Mouse (Mus musculus) lung, postnatal 0 days (tissue): ENCODE measurements at regions not wholly inside any gene's neighbourhood (a gene's known extent, or its start where the extent isn't known, plus 50 kb on each side); places are given as distances from the start of the nearest gene placed in this dataset.

Experiments
- CTCF ChIP-seq: IDR thresholded peaks from 2 replicates; pipeline ENCODE4 v1.5.1; 2016; ENCODE audit warnings: antibody characterized with exemption, mild to moderate bottlenecking
- EP300 ChIP-seq: IDR thresholded peaks from 2 replicates; pipeline ENCODE4 v1.6.1; 2016; ENCODE audit warnings: antibody characterized with exemption, mild to moderate bottlenecking, control low read depth

DNA sequence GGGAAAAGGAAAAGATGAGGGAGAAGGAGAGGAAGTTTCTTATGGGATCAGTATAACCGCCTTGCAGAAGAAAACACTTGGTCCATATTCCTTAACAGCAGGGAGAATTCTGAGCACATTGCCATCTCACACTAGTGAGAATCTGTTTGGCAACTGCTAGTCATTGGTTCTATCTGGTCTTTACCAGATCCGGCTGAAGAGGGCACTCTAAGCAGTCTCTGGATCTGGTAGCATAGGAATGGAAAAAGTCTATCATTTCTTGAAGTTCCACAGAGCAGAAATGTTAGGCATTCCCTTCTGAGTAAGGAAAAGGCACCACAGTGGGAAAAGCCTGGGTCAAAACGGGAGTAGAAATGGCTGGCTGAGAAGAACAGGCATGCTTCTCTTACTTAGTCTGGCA, 315.4 kb upstream of the Apob start:
- TF ChIP-seq CTCF (0 out of 2 replicates have a peak, but pooled peaks have one; percentile 2), EP300 (no peak)
